Mouse (Mus musculus) neural tube, postnatal 0 days (tissue): Measurements from ENCODE around the gene Asz1. TPM values are rescaled to one million over a fixed set of nuclear protein-coding genes. Genes with fewer than 3 reads are reported as not detected.

Experiments
- polyA plus RNA-seq: library from polyadenylated mRNA; unstranded; fragments of >200 nt; fragmentation: Nextera tagmentation; extraction: Ambion mirVana; gene quantifications from 2 replicates; pipeline ENCODE4 v1.2.1, GENCODE M21; 2015

Gene Asz1
- polyA plus RNA-seq = not detected in 2 replicates

GRCm38 (mm10) chr6:18108934-18109333 is at the start of gene Asz1:
Asz1 (minus strand) TSS chr6:18109061.

GRCm38 (mm10) chr6:18029746-18030656 is 78.9 kb downstream of the Asz1 start, which contains the start of gene Wnt2:
Wnt2 (minus strand) TSS chr6:18030585.

Other genes with a start within 250 kb of the Asz1 start
- 1.2 and 1.6 TPM in 2 replicates for gene Wnt2, start 78.5 kb downstream of the Asz1 start, polyA plus RNA-seq
- gene Cftr, start 61.6 kb upstream of the Asz1 start, polyA plus RNA-seq = 0.45 and 0.59 TPM in 2 replicates